Mouse (Mus musculus): ENCODE results near the gene Akr1b8. TPM values are rescaled to one million over a fixed set of nuclear protein-coding genes. Genes with fewer than 3 reads are reported as not detected.
"Not testable (repeated sequence)": the region's sequence is repeated elsewhere in the genome, so short reads cannot be mapped to it uniquely, and the experiment has no call there.

Akr1b8 gene
- polyA plus RNA-seq, 3 experiments from 2014 or later = 0.58 TPM; not detected in 2

GRCm38 (mm10) chr6:34350037-34350699, 3.8 kb upstream of the Akr1b8 start:
- ATAC-seq = no peak

- not testable (repeated sequence) for ATAC-seq
These were observed 2.4 kb upstream of the Akr1b8 start for GRCm38 (mm10) chr6:34351481-34351880.

GRCm38 (mm10) chr6:34352401-34352800, 1.5 kb upstream of the Akr1b8 start:
- ATAC-seq = no peak

GRCm38 (mm10) chr6:34354354-34355348, 732 bp downstream of the Akr1b8 start:
- no peak for ATAC-seq

DNA sequence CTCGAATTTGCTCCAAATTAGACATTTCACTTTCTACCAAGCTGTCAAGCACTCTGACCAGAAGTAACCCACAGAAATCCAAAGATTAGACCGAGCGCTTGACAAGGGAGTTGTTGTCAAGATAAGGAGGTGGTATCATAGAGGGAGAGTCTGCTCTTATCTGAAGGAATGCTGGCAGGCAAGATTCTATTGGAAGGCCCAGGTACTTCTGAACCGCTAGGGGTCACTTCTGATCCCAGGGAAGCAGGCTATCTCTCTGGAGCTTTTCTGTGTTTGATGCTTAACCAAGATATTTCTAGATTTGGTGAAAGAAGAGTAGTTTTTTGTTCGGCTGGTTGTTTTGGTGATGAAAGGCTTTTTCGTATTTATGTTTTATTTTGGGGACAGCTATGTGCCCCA, 1.4 kb downstream of the Akr1b8 start:
- no peak for ATAC-seq

DNA sequence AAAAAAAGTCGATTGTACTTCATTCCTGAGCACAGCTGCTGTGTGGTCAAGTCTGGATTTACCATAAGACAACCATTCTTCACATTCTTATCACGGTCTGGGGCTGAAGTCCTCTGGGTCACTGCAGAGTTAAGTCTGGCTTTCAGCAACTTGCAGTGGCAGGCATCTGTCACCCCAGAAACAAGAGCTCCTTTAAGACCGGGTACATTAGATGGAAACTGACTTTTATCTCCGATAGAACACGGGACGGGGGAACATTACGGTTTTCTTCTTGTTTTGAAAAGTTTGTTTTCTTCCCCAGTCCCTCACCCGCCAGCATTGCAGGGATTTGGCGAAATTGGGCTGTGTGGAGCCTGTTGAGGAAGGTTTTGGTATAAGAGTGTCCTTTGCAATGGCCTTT, 1.9 kb downstream of the Akr1b8 start:
- no peak for ATAC-seq

- peak; percentile 68 for ATAC-seq
These were observed 10.6 kb downstream of the Akr1b8 start for GRCm38 (mm10) chr6:34364217-34365136.

- ATAC-seq = no peak
These were observed 14.1 kb downstream of the Akr1b8 start for GRCm38 (mm10) chr6:34367998-34368397.

GRCm38 (mm10) chr6:34370081-34370480, 16.2 kb downstream of the Akr1b8 start:
- no peak for ATAC-seq

DNA sequence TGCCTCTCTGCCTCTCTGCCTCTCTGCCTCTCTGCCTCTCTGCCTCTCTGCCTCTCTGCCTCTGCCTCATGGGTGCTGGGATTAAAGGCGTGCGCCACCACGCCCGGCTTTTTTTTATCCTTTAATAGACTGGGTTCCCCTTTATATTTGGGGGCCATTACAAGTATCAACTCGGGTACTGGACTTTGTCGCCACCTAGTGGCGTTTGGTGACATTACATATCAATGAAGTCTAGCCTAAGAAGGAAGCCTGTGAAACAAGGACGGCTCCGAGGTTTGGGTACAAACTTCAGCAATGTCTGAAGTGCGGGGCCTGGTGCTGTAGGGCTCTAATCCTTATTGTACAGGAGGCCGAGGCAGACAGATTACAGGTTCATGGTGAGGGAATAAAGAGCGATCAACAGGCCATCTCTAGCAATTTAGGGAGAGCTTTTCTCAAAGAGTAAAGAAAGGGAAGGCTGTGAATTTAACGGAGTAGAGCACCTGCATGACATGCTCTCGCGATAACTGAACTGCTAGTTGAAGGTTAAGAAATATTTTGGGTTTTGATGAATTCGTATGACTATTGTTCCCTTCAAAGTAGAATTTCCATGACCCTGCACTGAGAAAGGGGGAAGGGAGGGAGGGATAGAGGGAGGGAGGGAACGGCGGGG, 17.9 kb downstream of the Akr1b8 start:
- peak; percentile 95 for ATAC-seq

DNA sequence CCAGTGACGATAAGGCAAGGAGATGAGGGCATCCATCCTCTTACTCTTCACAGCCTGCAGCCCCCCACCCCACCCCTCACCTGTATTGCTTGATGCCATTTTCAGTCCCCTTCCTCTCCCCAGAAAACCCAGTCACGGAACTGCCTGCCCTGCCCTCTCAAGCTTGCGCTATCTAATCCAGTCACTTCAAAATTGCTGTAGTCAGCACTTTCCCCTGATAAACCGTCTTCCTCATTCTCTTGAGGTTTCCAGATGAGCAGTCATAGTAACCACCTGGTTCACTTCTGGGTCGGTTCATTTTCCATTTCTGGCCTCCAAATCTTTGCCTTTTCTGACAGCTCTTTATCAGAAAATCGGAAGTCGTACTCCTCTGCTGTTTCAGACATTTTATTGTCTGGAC, 19.9 kb downstream of the Akr1b8 start:
- peak; percentile 35 for ATAC-seq

DNA sequence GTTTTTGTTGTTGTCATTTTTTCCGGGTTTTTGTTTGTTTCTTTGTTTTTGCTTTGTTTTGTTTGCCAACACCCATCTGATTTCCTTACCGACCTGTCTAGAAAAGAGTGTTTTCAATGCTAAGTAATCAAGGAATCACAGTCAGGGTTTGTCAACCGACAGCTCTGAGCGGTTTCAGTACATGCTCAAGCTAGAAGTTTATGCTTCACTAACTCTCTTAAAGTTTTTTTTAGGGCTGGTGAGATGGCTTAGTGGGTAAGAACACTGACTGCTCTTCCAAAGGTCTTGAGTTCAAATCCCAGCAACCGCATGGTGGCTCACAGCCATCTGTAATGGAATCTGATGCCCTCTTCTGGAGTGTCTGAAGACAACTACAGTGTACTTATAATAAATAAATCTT, 22.0 kb downstream of the Akr1b8 start:
- ATAC-seq = not testable (repeated sequence)

GRCm38 (mm10) chr6:34383401-34383800, 29.5 kb downstream of the Akr1b8 start:
- ATAC-seq = no peak

DNA sequence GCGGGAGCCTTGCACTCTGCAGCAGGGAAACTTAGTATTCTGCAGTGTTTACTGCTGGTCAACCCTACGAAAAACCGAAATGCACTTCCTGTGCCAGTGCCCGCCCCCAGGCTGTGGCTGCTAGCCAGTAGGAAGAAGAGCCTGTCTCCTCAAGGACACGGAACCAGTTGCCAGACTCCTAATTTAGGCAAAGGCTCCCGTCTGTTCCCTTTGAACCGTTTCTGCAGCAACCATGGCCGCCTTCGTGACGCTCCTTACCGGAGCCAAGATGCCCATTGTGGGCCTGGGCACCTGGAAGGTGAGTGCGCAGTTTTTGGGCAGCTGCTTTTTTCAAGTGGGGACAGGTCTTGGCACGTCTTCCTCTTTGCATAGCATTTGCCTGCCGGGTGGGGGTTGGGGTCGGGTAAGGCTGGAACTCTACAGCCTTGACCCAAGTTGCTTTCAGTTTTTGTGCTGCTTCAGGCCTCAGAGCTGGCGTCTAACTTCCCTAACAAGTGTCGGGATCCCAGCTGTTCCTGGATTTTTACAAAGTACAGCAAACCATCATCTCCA, 30.3 kb downstream of the Akr1b8 start, which contains the start of gene Akr1b10:
Gene Akr1b10 (plus strand): TSS at position 109 of the 552 bp plus-strand sequence.
- ATAC-seq = peak; percentile 81

GRCm38 (mm10) chr6:34384701-34385370, 30.9 kb downstream of the Akr1b8 start:
- peak; percentile 51 for ATAC-seq

DNA sequence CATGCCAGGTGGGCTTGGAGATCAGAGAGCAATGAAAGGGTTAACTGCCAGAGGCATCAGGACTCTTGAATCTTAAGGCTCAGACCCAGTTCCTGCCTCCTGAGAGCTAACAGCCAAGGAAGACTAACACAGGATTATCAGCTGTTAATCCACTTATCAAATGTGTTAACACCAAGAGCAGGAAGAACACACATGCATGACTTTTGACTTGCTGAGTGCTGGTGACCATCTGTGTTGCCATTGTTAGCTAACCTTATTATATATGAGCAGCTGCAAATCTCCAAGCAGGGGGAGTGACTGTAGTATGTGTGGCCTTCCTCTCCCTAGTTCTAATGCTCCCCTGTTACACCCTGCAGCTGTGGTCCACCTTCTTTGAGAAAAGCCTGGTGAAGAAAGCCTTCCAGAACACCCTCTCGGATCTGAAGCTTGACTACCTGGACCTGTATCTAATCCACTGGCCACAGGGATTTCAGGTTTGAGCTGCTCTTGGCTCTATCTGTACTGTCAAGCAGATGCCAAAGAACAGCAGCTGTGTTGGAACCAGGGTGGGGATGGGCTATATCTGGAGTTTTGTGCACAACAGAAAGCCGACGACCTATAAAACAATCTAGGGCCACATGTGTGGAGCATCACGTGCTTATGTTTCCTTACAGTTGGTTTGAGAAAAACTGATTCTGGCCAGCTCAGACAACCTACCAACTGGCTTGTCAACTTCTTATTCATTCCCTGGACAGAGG, 34.7 kb downstream of the Akr1b8 start:
- no peak for ATAC-seq

DNA sequence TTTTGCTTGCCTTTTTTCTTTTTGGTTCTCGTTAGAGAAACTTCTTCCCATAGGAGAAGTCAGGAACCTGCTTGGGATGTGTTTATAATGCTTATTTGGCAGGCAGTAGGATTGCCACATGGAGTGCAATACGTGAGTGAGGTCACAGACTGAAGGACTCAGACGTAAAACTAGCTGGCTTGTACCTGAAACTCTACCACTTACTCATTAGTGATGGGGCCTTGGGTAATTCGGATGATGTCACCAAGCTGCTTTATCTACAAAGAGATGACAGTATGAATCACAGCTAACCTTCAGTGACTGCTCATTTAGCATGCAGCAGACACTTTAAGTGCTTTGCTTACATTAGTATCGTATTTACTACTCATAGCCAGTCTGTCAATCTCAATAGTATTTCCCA, 42.0 kb downstream of the Akr1b8 start:
- ATAC-seq = no peak

DNA sequence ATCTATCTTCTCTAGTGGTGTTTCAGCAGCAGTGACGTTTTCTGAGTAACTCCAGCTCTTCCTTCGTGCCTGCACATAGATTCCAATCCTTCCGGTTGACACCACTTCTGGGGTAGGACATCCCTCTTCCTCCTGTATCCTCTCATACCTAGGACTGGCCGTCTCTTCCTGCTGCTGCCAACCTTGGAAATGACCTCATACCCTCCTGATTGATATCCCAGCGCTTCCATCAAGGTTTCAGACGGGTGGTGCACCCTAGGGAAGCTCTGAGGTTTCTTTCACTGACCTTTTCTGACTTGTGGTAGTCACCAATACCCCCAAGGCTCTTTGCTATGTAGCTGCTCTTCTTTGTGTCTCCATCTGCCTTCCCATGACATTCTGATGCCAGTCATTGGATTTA, 44.5 kb downstream of the Akr1b8 start:
- no peak for ATAC-seq

GRCm38 (mm10) chr6:34399606-34400220, 45.8 kb downstream of the Akr1b8 start:
- ATAC-seq = no peak

GRCm38 (mm10) chr6:34400696-34401095, 46.8 kb downstream of the Akr1b8 start:
- ATAC-seq = no peak
